Mouse (Mus musculus) stomach, embryonic 16.5 days (tissue): ENCODE results near the gene Emc3. TPM values are rescaled to one million over a fixed set of nuclear protein-coding genes. Genes with fewer than 3 reads are reported as not detected.
A peak's percentile ranks its signal among the peaks of the same experiment; 100 is the strongest.

Experiments used
- ATAC-seq: fragments of 200-750 bp; cut with Nextera tagmentation; 2 replicates; pipeline ENCODE4 v1.8.0; 2017; ENCODE audit warnings: moderate number of reproducible peaks, moderate TSS enrichment; ENCODE audit not compliant: insufficient read depth, low FRiP score
- H3K27ac ChIP-seq: fragments of 300-500 bp; sonication (generic); 2 replicates; pipeline ENCODE4 v1.5.1; 2014; ENCODE audit warnings: low read length
- H3K27me3 ChIP-seq: fragments of 300-500 bp; sonication (generic); 2 replicates; pipeline ENCODE4 v1.6.1; 2014; ENCODE audit warnings: low read length, control low read depth, mixed read lengths; ENCODE audit not compliant: control insufficient read depth, insufficient read depth
- H3K36me3 ChIP-seq: fragments of 300-500 bp; sonication (generic); 2 replicates; pipeline ENCODE4 v1.6.1; 2014; ENCODE audit warnings: low read length; ENCODE audit not compliant: control insufficient read depth, insufficient read depth
- H3K4me1 ChIP-seq: fragments of 300-500 bp; sonication (generic); 2 replicates; pipeline ENCODE4 v1.6.1; 2014; ENCODE audit warnings: low read length, control low read depth, mixed read lengths; ENCODE audit not compliant: control insufficient read depth, insufficient read depth
- H3K4me2 ChIP-seq: fragments of 300-500 bp; sonication (generic); 2 replicates; pipeline ENCODE4 v1.6.1; 2014; ENCODE audit warnings: low read depth, low read length, mixed read lengths
- H3K4me3 ChIP-seq: fragments of 300-500 bp; sonication (generic); replicated peaks from 2 replicates; pipeline ENCODE4 v1.5.1; 2014; ENCODE audit warnings: mild to moderate bottlenecking, low read length
- H3K9ac ChIP-seq: fragments of 300-500 bp; sonication (generic); 2 replicates; pipeline ENCODE4 v1.6.1; 2014; ENCODE audit warnings: low read length
- H3K9me3 ChIP-seq: fragments of 300-500 bp; sonication (generic); replicated peaks from 2 replicates; pipeline ENCODE4 v1.6.1; 2016; ENCODE audit warnings: low read length, control low read depth; ENCODE audit not compliant: control insufficient read depth
- WGBS: fragments of 180-500 bp; shearing (Covaris S2); extraction: QIAGEN DNeasy Blood & Tissue Kit; methylation state at CpG from one replicate; pipeline ENCODE4 v1.1.7; 2014; 5-methylcytosine and 5-hydroxymethylcytosine counted together
- polyA plus RNA-seq: library from polyadenylated mRNA; unstranded; fragments of >200 nt; fragmentation: Nextera tagmentation; extraction: Ambion mirVana; gene quantifications from 2 replicates; pipeline ENCODE4 v1.2.1, GENCODE M21; 2015

Gene Emc3
- polyA plus RNA-seq = 97.6 and 99.6 TPM in 2 replicates

- peak within 1 kb of the TSS; percentile 72; the same call in 1 of the 2 replicates for H3K27ac ChIP-seq
- H3K9me3 ChIP-seq = no peaks in the 10 kb centered on the region
- H3K36me3 ChIP-seq = no peaks in the 10 kb centered on the region
- H3K4me2 ChIP-seq = peak within 1 kb of the TSS; percentile 68
- H3K4me1 ChIP-seq = peaks cover 18% of the 10 kb centered on the region
- WGBS = under 1% methylated on average over 47 of the region's 47 CpGs
- ATAC-seq = peak; percentile 76
- peak within 1 kb of the TSS; percentile 86 for H3K9ac ChIP-seq
- H3K4me3 ChIP-seq = peak within 1 kb of the TSS; percentile 82
- H3K27me3 ChIP-seq = no peaks in the 10 kb centered on the region
These were observed at the start of gene Emc3, which contains the start of gene Fancd2 for GRCm38 (mm10) chr6:113530932-113531839. Gene Emc3 (minus strand): TSS chr6:113531652. Gene Fancd2 (plus strand): TSS chr6:113531682.

- no peak overlapping the region for H3K4me3 ChIP-seq
- no peak overlapping the region for H3K9ac ChIP-seq
- H3K27me3 ChIP-seq = no peaks in the 10 kb centered on the region
These were observed 47.9 kb upstream of the Emc3 start for GRCm38 (mm10) chr6:113579306-113579705.

GRCm38 (mm10) chr6:113576044-113576443 is 44.6 kb upstream of the Emc3 start:
- H3K4me2 ChIP-seq = no peak overlapping the region
- H3K27ac ChIP-seq = no peak overlapping the region
- no peaks in the 10 kb centered on the region for H3K9me3 ChIP-seq
- no peak overlapping the region for H3K9ac ChIP-seq
- H3K4me1 ChIP-seq = no peaks in the 10 kb centered on the region
- H3K4me3 ChIP-seq = no peak overlapping the region
- no peak for ATAC-seq
- H3K27me3 ChIP-seq = no peaks in the 10 kb centered on the region
- WGBS = 94% methylated on average over 6 of the region's 6 CpGs
- H3K36me3 ChIP-seq = no peaks in the 10 kb centered on the region

More at GRCm38 (mm10) chr6:113579306-113579705, 47.9 kb upstream of the Emc3 start:
- no peak for ATAC-seq
- H3K27ac ChIP-seq = no peak overlapping the region
- H3K36me3 ChIP-seq = no peaks in the 10 kb centered on the region
- no peaks in the 10 kb centered on the region for H3K9me3 ChIP-seq
- H3K4me2 ChIP-seq = no peak overlapping the region
- H3K4me1 ChIP-seq = no peaks in the 10 kb centered on the region
- 90% methylated on average over 3 of the region's 3 CpGs for WGBS

DNA sequence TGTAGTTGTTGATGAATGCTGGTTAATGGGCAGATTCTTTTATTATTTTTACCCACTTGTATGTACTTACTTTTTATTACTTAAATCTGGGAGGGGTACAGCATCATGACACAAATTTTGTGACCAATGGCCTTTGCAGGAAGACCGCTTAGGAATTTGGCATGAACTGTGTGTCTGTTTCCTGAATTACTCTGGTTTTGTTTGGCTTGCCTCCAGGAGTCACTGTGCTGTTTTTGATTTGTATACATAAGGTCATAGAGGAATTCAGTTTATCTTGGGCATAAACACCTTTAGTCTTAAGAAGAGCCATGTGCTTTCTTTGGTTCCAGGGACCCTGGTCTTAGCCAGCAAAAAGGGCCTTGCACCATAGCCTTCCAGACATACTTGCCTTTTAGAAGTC is 33.1 kb upstream of the Emc3 start:
- H3K27ac ChIP-seq = no peak overlapping the region
- ATAC-seq = no peak
- no peak overlapping the region for H3K9ac ChIP-seq
- H3K4me3 ChIP-seq = no peak overlapping the region
- H3K36me3 ChIP-seq = no peaks in the 10 kb centered on the region
- WGBS = 73% methylated on average over 1 of the region's 1 CpGs
- H3K27me3 ChIP-seq = no peaks in the 10 kb centered on the region
- no peaks in the 10 kb centered on the region for H3K4me1 ChIP-seq
- no peaks in the 10 kb centered on the region for H3K9me3 ChIP-seq
- no peak overlapping the region for H3K4me2 ChIP-seq

GRCm38 (mm10) chr6:113559736-113560135 is 28.3 kb upstream of the Emc3 start:
- no peaks in the 10 kb centered on the region for H3K4me1 ChIP-seq
- H3K27ac ChIP-seq = no peak overlapping the region
- 80% methylated on average over 6 of the region's 6 CpGs for WGBS
- H3K4me3 ChIP-seq = no peak overlapping the region
- no peak overlapping the region for H3K4me2 ChIP-seq
- no peak for ATAC-seq
- H3K36me3 ChIP-seq = no peaks in the 10 kb centered on the region
- H3K9ac ChIP-seq = no peak overlapping the region
- H3K9me3 ChIP-seq = no peaks in the 10 kb centered on the region
- no peaks in the 10 kb centered on the region for H3K27me3 ChIP-seq

DNA sequence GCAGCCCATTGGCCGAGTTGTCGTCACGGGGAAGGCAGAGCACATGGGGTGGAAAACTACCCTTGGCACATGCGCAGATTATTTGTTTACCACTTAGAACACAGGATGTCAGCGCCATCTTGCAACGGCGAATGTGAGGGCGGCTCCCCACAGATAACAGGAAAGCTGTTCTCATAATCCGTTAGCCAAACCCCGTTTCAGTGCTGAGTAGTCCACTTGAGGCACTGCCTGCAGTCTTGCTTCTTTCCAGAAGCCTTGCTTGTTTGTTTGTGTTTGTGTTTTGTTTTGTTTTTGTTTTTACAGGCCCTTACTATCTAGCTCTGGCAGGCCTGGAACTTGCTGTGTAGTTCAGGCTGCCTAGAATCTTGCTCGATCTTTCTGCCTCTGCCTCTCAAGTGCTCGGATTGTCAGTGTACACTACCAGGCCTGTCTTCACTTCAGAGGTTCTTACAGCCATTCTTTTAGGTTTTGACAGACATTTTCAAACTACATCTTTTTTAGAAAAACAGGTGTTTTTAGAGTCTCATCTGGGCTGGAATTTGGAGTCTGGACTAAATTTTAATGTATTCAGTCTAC is 12.5 kb upstream of the Emc3 start:
- Histone ChIP-seq H3K27me3 (no peaks in the 10 kb centered on the region), H3K4me1 (no peaks in the 10 kb centered on the region), H3K4me2 (no peak overlapping the region), H3K9me3 (no peaks in the 10 kb centered on the region), H3K27ac (no peak overlapping the region), H3K9ac (no peak overlapping the region), H3K36me3 (no peaks in the 10 kb centered on the region), H3K4me3 (no peak overlapping the region)
- ATAC-seq = no peak
- 88% methylated on average over 8 of the region's 12 CpGs for WGBS

DNA sequence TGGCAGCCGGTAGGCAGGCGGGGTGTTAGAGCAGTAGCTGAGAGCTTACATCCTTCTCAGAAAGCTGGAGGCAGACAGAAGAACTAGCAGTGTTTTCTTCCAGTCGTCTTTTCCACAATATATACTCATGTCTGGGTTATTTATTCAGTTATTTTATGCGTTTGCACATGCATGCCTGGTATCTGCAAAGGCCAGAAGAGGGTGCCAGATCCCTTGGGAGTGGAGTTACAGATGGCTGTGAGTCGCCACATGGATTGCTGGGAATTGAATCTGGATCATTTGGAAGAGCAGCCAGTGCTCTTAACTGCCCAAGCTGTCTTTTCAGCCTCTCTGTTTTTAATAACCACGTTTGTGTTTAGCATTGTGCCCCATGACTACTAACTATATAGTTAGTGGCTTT is 10.2 kb upstream of the Emc3 start:
- 83% methylated on average over 6 of the region's 6 CpGs for WGBS
- Histone ChIP-seq H3K9ac (no peak overlapping the region), H3K9me3 (no peaks in the 10 kb centered on the region), H3K27ac (no peak overlapping the region), H3K36me3 (no peaks in the 10 kb centered on the region; the same call in 1 of the 2 replicates), H3K4me3 (no peak overlapping the region), H3K4me2 (no peak overlapping the region), H3K4me1 (no peaks in the 10 kb centered on the region), H3K27me3 (no peaks in the 10 kb centered on the region)
- no peak for ATAC-seq

GRCm38 (mm10) chr6:113534886-113535285 is 3.4 kb upstream of the Emc3 start:
- Histone ChIP-seq H3K27me3 (no peaks in the 10 kb centered on the region), H3K4me3 (no peak overlapping the region), H3K36me3 (no peaks in the 10 kb centered on the region; the same call in 1 of the 2 replicates), H3K4me1 (peaks cover 12% of the 10 kb centered on the region), H3K27ac (no peak overlapping the region), H3K9ac (no peak overlapping the region), H3K4me2 (no peak overlapping the region), H3K9me3 (no peaks in the 10 kb centered on the region)
- ATAC-seq = no peak
- WGBS = 86% methylated on average over 7 of the region's 7 CpGs

- H3K27ac ChIP-seq = no peak overlapping the region
- H3K9me3 ChIP-seq = no peaks in the 10 kb centered on the region
- peaks cover 18% of the 10 kb centered on the region for H3K4me1 ChIP-seq
- no peaks in the 10 kb centered on the region for H3K27me3 ChIP-seq
- H3K9ac ChIP-seq = peak overlapping the region; percentile 86
- WGBS = 6% methylated on average over 7 of the region's 7 CpGs
- H3K4me2 ChIP-seq = peak overlapping the region; percentile 68
- H3K36me3 ChIP-seq = no peaks in the 10 kb centered on the region; the same call in 1 of the 2 replicates
- peak overlapping the region; percentile 82 for H3K4me3 ChIP-seq
- ATAC-seq = no peak
These were observed 470 bp upstream of the Emc3 start for GRCm38 (mm10) chr6:113531840-113532404.
